Mouse (Mus musculus): ENCODE results near the gene Tnip2.

Gene Tnip2

GRCm38 (mm10) chr5:34523958-34524485 lies 10.2 kb upstream of the Tnip2 start:
- DNase-seq (ENCODE audit: low spot score): no peak

- DNase-seq (ENCODE audit: low spot score): no peak
Measured at GRCm38 (mm10) chr5:34521337-34521736, 7.5 kb upstream of the Tnip2 start.

DNA sequence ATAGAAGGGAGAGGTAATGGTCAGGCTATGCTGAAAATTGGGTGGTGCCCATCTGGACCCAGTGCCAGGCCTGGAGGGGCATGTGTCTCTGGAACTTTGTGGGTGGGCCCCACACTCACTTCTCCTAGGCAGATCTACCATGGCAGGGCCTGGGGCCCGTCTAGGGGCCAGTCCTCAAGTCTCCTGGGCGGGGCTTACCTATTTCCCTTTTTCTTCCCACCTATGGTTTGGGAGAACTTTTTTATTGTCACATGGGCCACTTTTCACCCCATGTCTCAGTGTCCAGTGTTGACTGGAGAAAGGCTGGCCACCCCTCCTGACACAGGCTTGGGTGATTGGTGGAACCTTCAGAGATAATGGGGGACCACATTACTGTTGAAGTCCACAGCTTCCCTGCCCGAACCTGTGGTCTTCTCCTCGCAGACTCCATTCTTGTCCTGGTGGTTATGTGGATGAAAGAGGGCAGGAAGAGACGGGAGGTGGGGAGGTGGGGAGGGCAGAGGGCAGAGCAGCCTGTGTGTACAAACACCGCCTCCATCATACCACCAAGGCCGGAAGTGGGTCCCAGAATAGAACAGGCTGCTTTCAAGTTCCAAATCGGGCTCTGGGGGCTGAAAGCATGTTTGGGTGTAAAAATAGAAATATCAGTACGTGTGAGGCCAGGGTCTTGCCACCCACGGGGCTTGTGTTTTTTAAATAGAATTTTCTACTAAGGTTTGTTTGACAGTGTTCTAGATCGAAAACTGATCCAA lies 6.8 kb upstream of the Tnip2 start:
- no peak for DNase-seq (ENCODE audit: low spot score)

- no peak for DNase-seq (ENCODE audit: low spot score)
Measured at GRCm38 (mm10) chr5:34519389-34519910, 5.7 kb upstream of the Tnip2 start.

DNA sequence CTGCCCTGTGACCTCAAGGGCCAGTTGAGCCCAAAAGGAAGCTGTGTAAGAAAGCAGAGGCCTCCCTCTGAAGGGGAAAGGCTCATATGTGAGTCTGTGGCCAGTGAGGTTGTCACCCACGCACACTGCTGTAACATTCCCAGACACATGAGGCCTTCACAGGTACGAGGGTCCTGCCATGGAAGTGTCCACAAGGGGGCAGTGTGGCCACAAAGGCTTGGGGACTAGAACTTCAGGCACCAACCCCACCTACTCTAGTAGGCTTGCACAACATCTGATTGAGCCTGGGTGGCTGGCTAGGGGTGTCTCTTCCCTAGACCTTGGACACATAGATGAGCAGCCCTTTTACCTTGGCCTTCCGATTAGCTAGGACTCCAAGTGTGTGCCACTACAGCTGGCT lies 4.1 kb upstream of the Tnip2 start:
- DNase-seq (ENCODE audit: low spot score): peak; percentile 87

GRCm38 (mm10) chr5:34515096-34515495 lies 1.3 kb upstream of the Tnip2 start:
- no peak for DNase-seq (ENCODE audit: low spot score)

DNA sequence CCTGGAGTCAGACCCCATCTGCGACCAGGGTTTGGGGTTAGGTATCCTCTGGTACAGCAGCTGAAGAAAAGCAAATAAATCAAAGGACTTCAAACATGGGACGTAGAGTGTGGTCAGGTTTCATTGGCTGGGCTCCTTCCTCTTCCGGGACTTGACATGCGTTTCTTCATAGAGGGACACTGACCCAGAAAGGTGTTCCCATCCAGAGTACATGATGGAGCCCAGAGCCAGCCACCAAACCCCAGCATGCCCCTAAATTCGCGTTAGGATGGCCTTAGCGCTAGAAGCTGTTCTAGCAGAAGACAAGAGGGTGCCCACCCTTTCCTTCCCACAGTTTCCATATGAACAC lies 401 bp upstream of the Tnip2 start:
- no peak for DNase-seq (ENCODE audit: low spot score)

DNA sequence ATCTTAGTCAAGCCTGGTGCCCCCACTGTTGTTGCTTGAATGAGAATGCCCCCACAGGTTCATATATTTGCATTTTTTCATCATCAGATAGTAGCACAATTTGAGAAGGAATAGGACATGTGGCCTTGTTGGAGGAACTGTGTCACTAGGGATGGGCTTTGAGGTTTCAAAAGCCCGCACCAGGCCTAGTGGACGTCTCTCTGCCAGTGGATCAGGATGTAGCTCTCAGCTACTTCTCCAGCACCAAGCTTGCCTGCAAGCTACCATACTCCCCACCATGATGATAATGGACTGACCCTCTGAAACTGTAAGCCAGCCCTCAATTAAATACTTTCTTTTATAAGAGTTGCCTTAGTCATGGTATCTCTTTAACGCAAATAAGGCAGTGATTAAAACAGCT lies 1.3 kb downstream of the Tnip2 start:
- DNase-seq (ENCODE audit: low spot score): no peak

DNA sequence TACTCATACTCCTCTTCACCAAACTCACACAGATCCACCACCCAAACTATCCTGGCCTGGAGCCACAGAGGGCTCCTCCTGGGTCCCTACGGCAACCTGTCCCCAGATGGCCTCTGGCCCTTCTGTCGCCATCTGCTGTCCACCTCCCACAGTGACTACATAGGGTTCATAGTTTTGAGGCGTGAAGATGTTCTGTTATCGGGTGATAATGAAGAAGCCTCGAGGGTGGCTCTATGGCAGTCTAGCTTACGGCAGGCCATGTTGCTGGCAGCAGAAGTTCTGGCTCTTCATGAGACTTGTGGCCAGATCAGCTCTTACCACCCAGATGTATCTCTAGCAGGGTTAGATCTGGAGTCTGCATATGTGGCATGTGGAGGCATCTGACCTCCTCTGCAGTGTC lies 11.0 kb downstream of the Tnip2 start:
- DNase-seq (ENCODE audit: low spot score): no peak

DNA sequence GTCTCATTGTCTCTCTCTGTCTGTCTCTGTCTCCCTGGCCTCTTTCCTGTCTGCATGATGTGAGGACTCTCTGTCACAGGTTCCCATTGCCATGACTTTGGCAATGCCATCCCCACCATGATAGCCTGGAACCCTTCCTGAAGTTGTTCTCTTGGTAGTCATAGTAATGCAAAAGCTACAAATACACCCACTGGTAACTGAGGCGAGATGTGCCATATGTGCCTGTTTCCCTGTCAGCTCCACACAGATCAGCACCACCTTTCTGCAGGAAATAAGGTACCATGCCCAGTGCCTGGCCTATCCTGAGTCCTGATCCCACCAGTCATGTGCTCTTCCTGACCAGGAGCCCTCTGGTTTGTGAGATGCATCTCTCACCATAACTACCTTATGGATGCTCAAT lies 11.4 kb downstream of the Tnip2 start:
- no peak for DNase-seq (ENCODE audit: low spot score)

DNA sequence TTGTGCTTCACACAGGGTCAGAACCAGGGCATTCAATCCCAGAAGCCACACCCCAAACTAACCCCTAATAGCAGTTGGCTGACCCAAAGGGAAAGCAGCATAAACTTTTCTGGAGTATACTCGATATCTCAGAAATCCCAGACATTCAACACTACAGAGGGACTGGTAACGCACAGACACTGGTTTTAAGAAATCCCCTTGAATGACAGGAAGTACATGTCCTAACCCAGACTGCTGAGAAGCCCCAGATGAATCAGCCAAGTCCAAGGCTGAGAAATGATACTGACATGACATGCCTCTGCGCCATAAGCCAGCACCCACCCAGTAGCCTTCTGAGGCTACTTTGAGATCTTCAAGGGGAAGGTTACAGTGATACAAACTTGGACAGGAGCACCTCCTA lies 12.2 kb downstream of the Tnip2 start:
- no peak for DNase-seq (ENCODE audit: low spot score)

DNA sequence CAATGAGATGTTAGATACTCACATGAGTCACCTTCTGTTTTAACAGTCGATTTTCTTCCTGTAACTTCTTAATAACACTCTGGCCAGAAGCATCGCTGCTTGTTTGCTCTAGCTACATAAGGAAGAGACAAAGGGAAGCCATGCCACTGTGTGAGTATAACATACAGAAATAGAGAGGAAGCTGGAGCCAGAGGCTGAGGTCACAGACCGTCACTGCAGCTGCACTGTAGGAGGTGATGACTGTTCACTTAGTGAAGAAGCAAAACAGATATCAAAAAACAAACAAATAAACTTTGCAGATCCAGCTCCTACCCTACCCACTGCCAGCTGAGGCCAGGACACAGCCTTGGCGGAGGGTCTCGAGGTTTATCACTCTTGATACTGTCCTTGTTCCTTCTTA lies 12.9 kb downstream of the Tnip2 start:
- no peak for DNase-seq (ENCODE audit: low spot score)

- no peak for DNase-seq (ENCODE audit: low spot score)
Measured at GRCm38 (mm10) chr5:34496745-34497144, 17.0 kb downstream of the Tnip2 start.

GRCm38 (mm10) chr5:34489418-34489787 lies 24.4 kb downstream of the Tnip2 start:
- no peak for DNase-seq (ENCODE audit: low spot score)

DNA sequence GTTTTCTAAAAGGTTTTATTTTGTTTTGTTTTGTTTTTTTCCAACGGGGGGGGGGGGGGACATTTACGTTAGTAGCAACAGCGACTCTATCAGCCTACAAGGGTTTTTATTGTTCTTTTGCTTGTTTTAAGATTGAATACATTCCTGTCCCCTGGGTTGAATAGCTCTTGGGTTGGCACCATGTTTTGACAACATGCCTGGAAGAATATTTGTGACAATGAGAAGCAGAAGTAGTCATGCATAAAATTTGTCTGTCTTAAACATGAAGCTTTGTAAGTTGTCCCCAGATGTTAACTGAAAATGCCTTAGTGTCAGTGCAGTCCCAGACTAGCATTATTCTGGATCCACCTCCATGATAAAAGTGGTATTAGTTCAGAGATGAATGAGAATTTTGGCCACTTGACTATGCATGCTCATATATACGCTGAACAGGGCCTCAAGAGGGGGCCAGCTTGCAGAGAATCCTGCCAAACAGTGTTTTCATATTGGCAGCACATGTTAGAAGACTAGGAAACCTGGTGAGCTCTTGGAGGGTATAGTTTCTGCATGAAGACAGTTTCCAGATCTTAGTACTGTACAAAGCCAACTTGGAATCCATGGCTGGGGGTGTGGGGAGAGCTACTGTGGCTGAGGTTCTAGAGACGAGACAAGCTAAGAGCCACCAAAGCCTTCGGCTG lies 24.9 kb downstream of the Tnip2 start:
- DNase-seq (ENCODE audit: low spot score): no peak

GRCm38 (mm10) chr5:34487320-34488090 lies 26.3 kb downstream of the Tnip2 start:
- peak; percentile 54 for DNase-seq (ENCODE audit: low spot score)

DNA sequence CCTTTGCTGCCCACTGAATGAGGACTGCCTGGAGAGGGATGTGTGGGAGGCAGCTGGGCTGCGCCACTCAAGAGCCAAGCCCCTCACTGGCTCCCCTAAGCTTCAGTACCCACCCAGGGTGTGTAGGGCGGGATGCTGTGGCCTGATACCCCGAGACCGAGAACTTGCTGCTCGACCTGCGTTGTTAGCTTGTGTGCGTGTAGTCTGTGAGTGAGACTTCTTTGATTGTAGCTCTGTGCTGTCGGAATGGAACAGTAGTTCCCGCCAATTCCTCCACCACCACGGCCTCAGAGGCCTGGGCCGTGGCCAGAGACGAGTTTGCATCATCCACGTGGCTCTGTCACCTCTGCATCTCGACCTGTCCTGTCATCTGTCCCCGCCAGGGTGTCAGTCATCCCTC lies 28.1 kb downstream of the Tnip2 start:
- no peak for DNase-seq (ENCODE audit: low spot score)

DNA sequence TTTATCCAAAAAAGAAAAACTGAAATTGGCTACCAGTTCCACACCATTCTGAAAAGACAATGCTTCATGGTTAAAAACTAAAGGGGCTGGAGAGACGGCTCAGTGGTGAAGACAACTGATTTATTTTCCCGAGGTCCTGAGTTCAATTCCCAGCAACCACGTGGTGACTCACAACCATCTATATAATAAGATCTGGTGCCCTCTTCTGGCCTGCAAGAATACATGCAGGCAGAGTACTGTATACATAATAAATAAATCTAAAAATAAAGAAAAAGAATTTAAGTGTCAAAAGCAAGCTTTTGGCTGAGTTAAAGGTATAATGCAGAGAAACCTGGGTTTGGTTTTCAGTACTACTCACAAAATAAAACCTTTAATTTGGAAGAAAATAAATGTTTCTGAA lies 32.9 kb downstream of the Tnip2 start:
- DNase-seq (ENCODE audit: low spot score): no peak

DNA sequence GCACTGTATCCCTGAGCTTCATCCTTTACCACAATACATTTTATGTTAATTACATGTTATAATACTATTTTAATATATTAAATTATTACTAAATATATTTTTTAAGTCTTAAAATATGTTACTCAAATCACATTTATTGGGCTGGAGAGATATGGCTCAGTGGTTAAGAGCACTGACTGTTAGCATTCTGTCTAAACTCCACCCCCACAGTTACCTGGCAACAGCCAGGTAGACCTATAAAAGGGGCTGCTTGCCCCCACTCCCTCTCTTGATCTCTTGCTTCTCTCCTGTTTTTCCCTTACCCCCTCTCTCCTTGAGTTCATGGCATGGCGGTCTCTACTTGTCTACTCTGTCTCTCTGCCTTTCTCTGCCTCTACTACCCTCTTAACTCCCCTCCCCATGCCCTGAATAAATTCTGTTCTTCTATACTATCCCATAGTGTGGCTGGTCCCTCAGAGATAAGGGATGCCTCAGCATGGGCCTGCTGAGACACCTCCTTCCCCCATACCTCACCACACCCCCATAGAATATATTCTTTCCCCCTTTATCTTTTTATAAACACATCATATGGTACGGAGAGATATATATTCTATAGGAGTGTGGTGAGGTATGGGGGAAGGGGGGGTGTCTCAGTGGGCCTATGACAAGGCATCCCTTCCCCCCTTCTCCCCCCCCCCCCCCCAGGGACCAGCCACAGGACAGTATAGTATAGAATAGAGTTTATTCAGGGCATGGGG lies 45.6 kb downstream of the Tnip2 start:
- no peak for DNase-seq (ENCODE audit: low spot score)

DNA sequence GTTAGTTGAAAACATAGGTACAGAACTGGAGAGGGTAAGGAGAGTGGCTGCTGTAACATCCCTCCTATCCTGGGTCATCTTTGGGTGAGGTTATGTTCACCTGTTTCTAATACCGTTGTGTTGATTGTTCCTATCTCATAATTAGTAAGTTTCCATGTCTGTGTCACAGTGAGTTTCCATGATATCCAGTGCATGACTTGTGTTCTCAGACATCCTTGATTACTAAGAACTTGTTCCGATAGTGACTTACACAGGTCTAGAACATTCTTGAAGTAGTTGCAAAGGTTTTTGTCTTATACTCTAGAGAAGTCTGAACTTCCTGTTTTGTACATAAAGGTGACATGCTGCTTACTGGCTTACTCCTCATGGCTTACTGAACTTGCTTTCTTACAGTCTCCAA lies 47.1 kb downstream of the Tnip2 start:
- no peak for DNase-seq (ENCODE audit: low spot score)

- DNase-seq (ENCODE audit: low spot score): no peak
Measured at GRCm38 (mm10) chr5:34466079-34466478, 47.7 kb downstream of the Tnip2 start.

GRCm38 (mm10) chr5:34461841-34462240 lies 52.0 kb downstream of the Tnip2 start:
- DNase-seq (ENCODE audit: low spot score): no peak
